Mouse (Mus musculus) gastrocnemius, adult 2 months (tissue): Measurements from ENCODE around the gene Stxbp6. TPM values are rescaled to one million over a fixed set of nuclear protein-coding genes. Genes with fewer than 3 reads are reported as not detected.

ENCODE experiments used
- DNase-seq: peaks from one replicate; pipeline ENCODE4 v3.0.0; 2022
- H3K27ac ChIP-seq: fragments of 200-600 bp; 2 replicates; pipeline ENCODE4 v1.8.1; 2022; ENCODE audit warnings: mild to moderate bottlenecking
- H3K4me3 ChIP-seq: fragments of 200-600 bp; 2 replicates; pipeline ENCODE4 v1.8.1; 2022; ENCODE audit warnings: mild to moderate bottlenecking, moderate library complexity
- CTCF ChIP-seq: fragments of 200-600 bp; IDR thresholded peaks from 2 replicates; pipeline ENCODE4 v1.8.1; 2022; ENCODE audit warnings: antibody characterized with exemption, mild to moderate bottlenecking, moderate library complexity
- intact Hi-C: fragments of 180-260 bp; cut with DNase I; formaldehyde crosslinking; loops from one replicate; pipeline ENCODE4 v1.15.1; 2025
- total RNA-seq, 2 experiments: library from RNA; stranded (reverse); gene quantifications; 2 replicates each; pipeline ENCODE4 v1.2.3; 2021

The Stxbp6 gene
- total RNA-seq, 2 experiments from 2014 or later: 3.3 to 5.7 TPM

- H3K27ac ChIP-seq: no peak overlapping the region
- H3K4me3 ChIP-seq: no peak overlapping the region
- TF ChIP-seq CTCF: no peak; the same call in 1 of the 2 replicates
- DNase-seq: no peak
- intact Hi-C loops: loop anchor here (5.0 to 10.0 kb wide), 2 partner anchors 62 to 75 kb away; partner anchors contain the start of gene Stxbp6
Measured at GRCm38 (mm10) chr12:45009984-45010611, 64.4 kb downstream of the Stxbp6 start.

- H3K4me3 ChIP-seq: no peak overlapping the region
- no peak overlapping the region for H3K27ac ChIP-seq
- intact Hi-C loops: loop anchor here (10.0 kb wide), 1 partner anchor 72 kb away; no protein-coding TSS in a partner anchor
- DNase-seq: no peak
- no peak for TF ChIP-seq CTCF
Measured at GRCm38 (mm10) chr12:45006569-45006968, 67.9 kb downstream of the Stxbp6 start.

GRCm38 (mm10) chr12:45006049-45006448 is 68.5 kb downstream of the Stxbp6 start:
- Histone ChIP-seq H3K4me3 (no peak overlapping the region), H3K27ac (peak overlapping the region; percentile 53; the same call in 1 of the 2 replicates)
- DNase-seq: no peak
- no peak for TF ChIP-seq CTCF
- intact Hi-C loops: loop anchor here (10.0 kb wide), 1 partner anchor 71 kb away; no protein-coding TSS in a partner anchor

- TF ChIP-seq CTCF: no peak
- no peak for DNase-seq
- intact Hi-C loops: loop anchor here (10.0 kb wide), 1 partner anchor 67 kb away; no protein-coding TSS in a partner anchor
- no peak overlapping the region for H3K27ac ChIP-seq
- H3K4me3 ChIP-seq: no peak overlapping the region
Measured at GRCm38 (mm10) chr12:45001996-45002395, 72.5 kb downstream of the Stxbp6 start.

GRCm38 (mm10) chr12:44997422-44997821 is 77.1 kb downstream of the Stxbp6 start:
- no peak for TF ChIP-seq CTCF
- no peak overlapping the region for H3K4me3 ChIP-seq
- DNase-seq: no peak
- intact Hi-C loops: no loop called here
- H3K27ac ChIP-seq: no peak overlapping the region

- Histone ChIP-seq H3K27ac (no peak overlapping the region), H3K4me3 (no peak overlapping the region)
- intact Hi-C loops: no loop called here
- TF ChIP-seq CTCF: no peak
- DNase-seq: no peak
Measured at GRCm38 (mm10) chr12:44996897-44997296, 77.6 kb downstream of the Stxbp6 start.

GRCm38 (mm10) chr12:44996274-44996673 is 78.2 kb downstream of the Stxbp6 start:
- no peak for DNase-seq
- intact Hi-C loops: no loop called here
- TF ChIP-seq CTCF: no peak
- no peak overlapping the region for H3K27ac ChIP-seq
- no peak overlapping the region for H3K4me3 ChIP-seq

- intact Hi-C loops: no loop called here
- DNase-seq: peak; percentile 43
- no peak for TF ChIP-seq CTCF
- peak overlapping the region; percentile 41 for H3K27ac ChIP-seq
- no peak overlapping the region for H3K4me3 ChIP-seq
Measured at GRCm38 (mm10) chr12:44993391-44993790, 81.1 kb downstream of the Stxbp6 start.

GRCm38 (mm10) chr12:44992847-44993246 is 81.7 kb downstream of the Stxbp6 start:
- intact Hi-C loops: no loop called here

GRCm38 (mm10) chr12:44990379-44990778 is 84.1 kb downstream of the Stxbp6 start:
- no peak for DNase-seq
- H3K27ac ChIP-seq: no peak overlapping the region; the same call in 1 of the 2 replicates
- TF ChIP-seq CTCF: no peak
- H3K4me3 ChIP-seq: no peak overlapping the region
- intact Hi-C loops: no loop called here

More at GRCm38 (mm10) chr12:44992847-44993246, 81.7 kb downstream of the Stxbp6 start:
- Histone ChIP-seq H3K4me3 (no peak overlapping the region), H3K27ac (peak overlapping the region; percentile 41; the same call in 1 of the 2 replicates)
- TF ChIP-seq CTCF: no peak
- DNase-seq: no peak

GRCm38 (mm10) chr12:44989011-44989410 is 85.5 kb downstream of the Stxbp6 start:
- intact Hi-C loops: no loop called here
- DNase-seq: no peak

GRCm38 (mm10) chr12:44987762-44988161 is 86.7 kb downstream of the Stxbp6 start:
- TF ChIP-seq CTCF: no peak
- Histone ChIP-seq H3K4me3 (no peak overlapping the region), H3K27ac (no peak overlapping the region)
- intact Hi-C loops: no loop called here
- no peak for DNase-seq

More at GRCm38 (mm10) chr12:44989011-44989410, 85.5 kb downstream of the Stxbp6 start:
- Histone ChIP-seq H3K4me3 (no peak overlapping the region), H3K27ac (no peak overlapping the region)
- TF ChIP-seq CTCF: no peak

- no peak for TF ChIP-seq CTCF
- no peak for DNase-seq
- no peak overlapping the region for H3K27ac ChIP-seq
- no peak overlapping the region for H3K4me3 ChIP-seq
- intact Hi-C loops: no loop called here
Measured at GRCm38 (mm10) chr12:44979316-44979848, 95.1 kb downstream of the Stxbp6 start.

GRCm38 (mm10) chr12:44975266-44975665 is 99.2 kb downstream of the Stxbp6 start:
- H3K27ac ChIP-seq: no peak overlapping the region
- no peak overlapping the region for H3K4me3 ChIP-seq
- TF ChIP-seq CTCF: no peak
- no peak for DNase-seq
- intact Hi-C loops: no loop called here
